Mouse (Mus musculus): ENCODE results near the gene Sfmbt1.

Gene Sfmbt1

GRCm38 (mm10) chr14:30826174-30827140 lies 111.8 kb downstream of the Sfmbt1 start:
- DNase-seq (ENCODE audit: low spot score) = no peak

GRCm38 (mm10) chr14:30827480-30827879 lies 112.8 kb downstream of the Sfmbt1 start:
- DNase-seq (ENCODE audit: low spot score) = no peak

GRCm38 (mm10) chr14:30828077-30828476 lies 113.4 kb downstream of the Sfmbt1 start:
- peak; percentile 35 for DNase-seq (ENCODE audit: low spot score)

- peak; percentile 58 for DNase-seq (ENCODE audit: low spot score)
Measured at GRCm38 (mm10) chr14:30828635-30829460, 114.2 kb downstream of the Sfmbt1 start.

GRCm38 (mm10) chr14:30837416-30837996 lies 122.9 kb downstream of the Sfmbt1 start:
- DNase-seq (ENCODE audit: low spot score) = no peak

GRCm38 (mm10) chr14:30843701-30844100 lies 129.1 kb downstream of the Sfmbt1 start:
- no peak for DNase-seq (ENCODE audit: low spot score)

- DNase-seq (ENCODE audit: low spot score) = no peak
Measured at GRCm38 (mm10) chr14:30850504-30850903, 135.9 kb downstream of the Sfmbt1 start.

GRCm38 (mm10) chr14:30852325-30852724 lies 137.7 kb downstream of the Sfmbt1 start:
- peak; percentile 17 for DNase-seq (ENCODE audit: low spot score)

GRCm38 (mm10) chr14:30855316-30855715 lies 140.7 kb downstream of the Sfmbt1 start:
- peak; percentile 18 for DNase-seq (ENCODE audit: low spot score)

GRCm38 (mm10) chr14:30856885-30857507 lies 142.3 kb downstream of the Sfmbt1 start:
- DNase-seq (ENCODE audit: low spot score) = no peak

GRCm38 (mm10) chr14:30857990-30858389 lies 143.3 kb downstream of the Sfmbt1 start:
- DNase-seq (ENCODE audit: low spot score) = no peak

- no peak for DNase-seq (ENCODE audit: low spot score)
Measured at GRCm38 (mm10) chr14:30861421-30862125, 146.9 kb downstream of the Sfmbt1 start.

- no peak for DNase-seq (ENCODE audit: low spot score)
Measured at GRCm38 (mm10) chr14:30862368-30862767, 147.7 kb downstream of the Sfmbt1 start.

GRCm38 (mm10) chr14:30865311-30865710 lies 150.7 kb downstream of the Sfmbt1 start:
- no peak for DNase-seq (ENCODE audit: low spot score)

GRCm38 (mm10) chr14:30867042-30867441 lies 152.4 kb downstream of the Sfmbt1 start:
- peak; percentile 84 for DNase-seq (ENCODE audit: low spot score)

GRCm38 (mm10) chr14:30868826-30869225 lies 154.2 kb downstream of the Sfmbt1 start:
- no peak for DNase-seq (ENCODE audit: low spot score)

- no peak for DNase-seq (ENCODE audit: low spot score)
Measured at GRCm38 (mm10) chr14:30869391-30869801, 154.7 kb downstream of the Sfmbt1 start.

GRCm38 (mm10) chr14:30870206-30871147 lies 155.8 kb downstream of the Sfmbt1 start:
- DNase-seq (ENCODE audit: low spot score) = no peak

Data from urinary bladder, postnatal 14 days (tissue).